Mouse (Mus musculus): ENCODE results near the gene Phactr1.

DNA sequence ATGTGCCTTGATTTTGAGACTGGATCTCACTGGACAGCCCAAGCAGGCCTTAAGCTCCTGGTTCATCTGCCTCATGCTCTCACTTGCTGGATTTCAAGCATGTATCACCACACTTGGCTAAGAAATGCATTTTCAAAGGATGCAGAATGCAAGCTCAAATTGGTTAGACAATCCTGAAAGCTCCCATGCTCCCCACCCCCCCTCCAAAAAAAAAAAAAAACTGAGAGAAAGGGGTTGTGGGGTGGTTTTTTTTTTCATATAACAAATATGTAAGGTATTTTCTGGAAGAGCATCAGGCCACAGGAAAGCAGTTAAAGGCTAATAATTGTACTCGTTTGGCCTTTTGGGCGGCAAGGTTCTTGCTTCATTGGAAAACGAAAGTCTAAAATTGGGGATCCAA lies 432.7 kb downstream of the Phactr1 start:
- no peak for TF ChIP-seq CTCF (IDR thresholded peaks at IDR 0.05; ENCODE audit: low read depth)
- no peak for TF ChIP-seq EP300 (IDR thresholded peaks at IDR 0.05; ENCODE audit: low read depth)
